Comparison of ENCODE assay signal across 12 mouse cellular contexts in the genomic region with DNA sequence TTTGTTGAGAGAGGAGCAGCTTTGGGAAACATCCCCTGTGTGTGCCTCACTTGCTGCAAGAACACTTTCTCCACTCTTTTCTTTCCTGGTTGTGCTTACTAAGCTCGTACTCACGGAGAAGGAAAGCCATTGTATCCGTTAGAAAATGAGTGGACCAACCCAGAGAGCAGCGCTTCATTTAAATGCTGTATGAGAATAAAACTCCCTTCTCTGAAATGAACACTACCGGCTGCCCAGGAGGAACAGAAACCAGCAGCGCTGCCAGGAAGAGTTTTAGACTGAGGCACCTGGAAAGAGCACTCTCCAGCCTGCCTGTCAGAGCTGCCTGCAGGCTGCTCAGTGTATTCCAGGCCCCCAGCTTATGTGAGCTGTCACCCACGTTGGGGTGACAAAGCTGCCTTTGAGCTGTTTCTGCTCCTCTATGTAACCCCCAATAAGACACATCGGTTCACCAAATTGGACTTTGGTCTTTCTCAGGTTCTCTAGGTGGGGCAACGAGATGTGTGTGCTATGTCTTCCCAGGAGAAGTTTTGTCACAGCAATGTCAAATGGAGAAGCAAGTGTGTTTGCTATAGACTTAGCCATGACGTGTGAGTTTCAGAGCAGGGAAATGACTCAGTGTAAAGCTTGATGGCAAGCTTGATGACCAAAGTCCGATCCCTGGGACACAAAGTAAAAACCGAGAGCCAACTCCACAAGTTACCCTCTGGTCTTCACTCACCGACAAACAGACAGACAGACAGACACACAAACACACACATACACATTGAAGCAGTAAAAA. TPM values are rescaled to one million over a fixed set of nuclear protein-coding genes. Genes with fewer than 3 reads are reported as not detected.
A peak's percentile ranks its signal among the peaks of the same experiment; 100 is the strongest.
DNase-seq lines count a peak whose midpoint lies in the region; ATAC-seq and TF ChIP-seq lines count a peak whose summit lies in the region.
"Had no signal": no experiment of that assay in that cellular context is flagged by ENCODE, and none has a peak within 500 bp of the region (broad histone marks: within the 10 kb centered on the region; RNA-seq: fewer than 3 reads in every experiment).

No protein-coding gene starts in this region.

- TF ChIP-seq POLR2A in bone marrow, adult 2 months (IDR thresholded peaks at IDR 0.05; ENCODE audit: borderline replicate concordance, control insufficient read depth, low read depth, low read length) = no peak

- no peak overlapping the region for H3K9ac ChIP-seq in heart, embryonic 14.5 days (ENCODE audit: low read length)
- no peak overlapping the region for H3K9ac ChIP-seq in midbrain, embryonic 15.5 days
- H3K9ac ChIP-seq: limb, embryonic 12.5 days had no signal

- H3K4me1 ChIP-seq in heart, embryonic 14.5 days (ENCODE audit: control insufficient read depth in 2 of 2, insufficient read depth in 2 of 2, low read length in 2 of 2) = peaks cover 3 to 4% of the 10 kb centered on the region in 2 experiments; a peak in 3 of 4 replicates
- H3K4me1 ChIP-seq in bone marrow, adult 2 months (ENCODE audit: control insufficient read depth, insufficient read depth, low read length) = peaks cover 3% of the 10 kb centered on the region; the same call in 1 of the 2 replicates
- peaks cover 6% of the 10 kb centered on the region for H3K4me1 ChIP-seq in midbrain, embryonic 15.5 days

- H3K27me3 ChIP-seq in heart, embryonic 14.5 days (ENCODE audit: control insufficient read depth, insufficient read depth, low read length) = no peaks in the 10 kb centered on the region
- H3K27me3 ChIP-seq in midbrain, embryonic 15.5 days (replicated peaks) = no peaks in the 10 kb centered on the region
- H3K27me3 ChIP-seq: limb, embryonic 12.5 days had no signal

- no peaks in the 10 kb centered on the region for H3K36me3 ChIP-seq in heart, embryonic 14.5 days (ENCODE audit: control insufficient read depth, insufficient read depth, low read length)
- H3K36me3 ChIP-seq in midbrain, embryonic 15.5 days (replicated peaks) = no peaks in the 10 kb centered on the region
- H3K36me3 ChIP-seq: limb, embryonic 12.5 days had no signal

- H3K27ac ChIP-seq in heart, embryonic 14.5 days (replicated peaks in 1 of 2; ENCODE audit: control insufficient read depth in 1 of 2, insufficient read depth in 1 of 2, low read depth in 2 of 2, low read length in 2 of 2) = no peak overlapping the region
- peak overlapping the region; percentile 31; the same call in 1 of the 2 replicates for H3K27ac ChIP-seq in bone marrow, adult 2 months (ENCODE audit: control insufficient read depth, insufficient read depth, low read depth, low read length, poor library complexity)
- H3K27ac ChIP-seq in midbrain, embryonic 15.5 days = no peak overlapping the region
- H3K27ac ChIP-seq: limb, embryonic 12.5 days had no signal

- 53% methylated on average over 13 of the region's 13 CpGs for WGBS in heart, embryonic 14.5 days
- WGBS in bone marrow, adult 2 months = 32% methylated on average over 13 of the region's 13 CpGs
- 45% methylated on average over 13 of the region's 13 CpGs for WGBS in midbrain, embryonic 15.5 days

- ATAC-seq in heart, embryonic 14.5 days (ENCODE audit: insufficient number of reproducible peaks, insufficient read depth, low FRiP score, low read depth) = no peak
- ATAC-seq in midbrain, embryonic 15.5 days (replicated peaks) = no peak

- DNase-seq in heart, adult 8-10 months (ENCODE audit: low spot score) = no peak
- peak; percentile 89 for DNase-seq in A20 (ENCODE audit: low read depth, low spot score)
- no peak for DNase-seq in testis, postnatal 14 days (ENCODE audit: low spot score)
- DNase-seq in adipocyte (ENCODE audit: low spot score) = no peak
- no peak for DNase-seq in urinary bladder, adult 18-20 months (ENCODE audit: low spot score in 2 of 2)
- DNase-seq: cerebellum, postnatal 36 days; gastrocnemius, postnatal 10 days; right cerebral cortex, adult 18-20 months had no signal

- H3K4me3 ChIP-seq in heart, embryonic 14.5 days (ENCODE audit: control insufficient read depth in 1 of 2, insufficient read depth in 1 of 2, low read depth in 1 of 2, low read length in 2 of 2) = no peak overlapping the region
- H3K4me3 ChIP-seq in bone marrow, adult 2 months (replicated peaks; ENCODE audit: control insufficient read depth, low read depth, low read length) = no peak overlapping the region
- no peak overlapping the region for H3K4me3 ChIP-seq in midbrain, embryonic 15.5 days
- H3K4me3 ChIP-seq: limb, embryonic 12.5 days had no signal

- H3K9me3 ChIP-seq in heart, embryonic 14.5 days (ENCODE audit: control insufficient read depth, low read length) = no peaks in the 10 kb centered on the region
- H3K9me3 ChIP-seq in midbrain, embryonic 15.5 days = no peaks in the 10 kb centered on the region
- H3K9me3 ChIP-seq: limb, embryonic 12.5 days had no signal

- peak overlapping the region; percentile 45 for H3K4me2 ChIP-seq in heart, embryonic 14.5 days (ENCODE audit: low read length)
- H3K4me2 ChIP-seq in midbrain, embryonic 15.5 days = peak overlapping the region; percentile 4; the same call in 1 of the 2 replicates
- H3K4me2 ChIP-seq: limb, embryonic 12.5 days had no signal

- TF ChIP-seq CTCF in bone marrow, adult 2 months (IDR thresholded peaks at IDR 0.05; ENCODE audit: control insufficient read depth, insufficient read depth, low read length) = no peak

RNA-seq across cellular contexts. Expression of gene Tiparp, which starts 10.3 kb away (rescaled TPM):
- 26.6 and 27.2 TPM in 2 replicates for polyA plus RNA-seq in heart, embryonic 14.5 days (2014; fragmentation: Nextera tagmentation; extraction: Ambion mirVana)
- 10 to 100 TPM in 1 of 4 experiments, 1 to 10 TPM in 3; 8.0 to 11.8 (median 9.0) TPM for total RNA-seq in heart, adult 8-10 months (2022)
- polyA plus RNA-seq in bone marrow, adult 2 months (2011; ENCODE audit: insufficient read depth, insufficient read length, low replicate concordance, missing spikeins) = 0.99 and 6.6 TPM in 2 replicates
- polyA plus RNA-seq in midbrain, embryonic 15.5 days (2015; fragmentation: Nextera tagmentation; extraction: Ambion mirVana) = 25.8 and 27.3 TPM in 2 replicates
